Mouse (Mus musculus): ENCODE measurements around the gene Slc13a3. TPM values are rescaled to one million over a fixed set of nuclear protein-coding genes. Genes with fewer than 3 reads are reported as not detected.

The Slc13a3 gene
- polyA plus RNA-seq, 1 experiment from 2014 or later: 5.8 TPM

DNA sequence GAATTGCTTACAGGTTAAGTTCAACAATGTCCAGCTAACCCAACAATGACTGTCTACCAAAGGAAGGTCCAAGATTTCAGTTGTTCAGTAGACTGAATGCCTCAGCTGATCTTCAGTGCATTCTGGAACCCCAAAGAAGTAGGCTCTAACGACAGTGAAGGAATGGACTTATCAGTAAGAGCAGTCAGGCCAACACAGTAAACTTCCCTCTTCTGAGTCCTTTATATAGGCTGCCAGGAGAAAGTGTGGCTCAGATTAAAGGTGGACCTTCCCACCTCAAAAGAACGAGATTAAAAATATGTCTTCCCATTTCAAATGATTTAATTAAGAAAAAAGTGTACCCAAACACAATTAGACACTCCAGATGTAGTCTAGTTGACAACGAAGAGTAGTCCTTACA is 102.7 kb downstream of the Slc13a3 start:
- DNase-seq (ENCODE audit: low spot score) (no peak), ATAC-seq (no peak)
- Histone ChIP-seq H3K4me2 (ENCODE audit: low read length) (no peak overlapping the region), H3K27me3 (replicated peaks; ENCODE audit: control insufficient read depth, insufficient read depth, low read length) (no peaks in the 10 kb centered on the region), H3K9me3 (replicated peaks; ENCODE audit: control insufficient read depth, low read length) (no peaks in the 10 kb centered on the region), H3K4me1 (ENCODE audit: control insufficient read depth, insufficient read depth, low read length) (peaks cover 8% of the 10 kb centered on the region), H3K4me3 (ENCODE audit: low read depth, low read length) (no peak overlapping the region), H3K27ac (ENCODE audit: low read depth, low read length) (no peak overlapping the region), H3K9ac (ENCODE audit: low read length) (no peak overlapping the region), H3K36me3 (ENCODE audit: control insufficient read depth, insufficient read depth, low read length) (peaks cover 11% of the 10 kb centered on the region)
- WGBS: 75% methylated on average over 3 of the region's 3 CpGs

DNA sequence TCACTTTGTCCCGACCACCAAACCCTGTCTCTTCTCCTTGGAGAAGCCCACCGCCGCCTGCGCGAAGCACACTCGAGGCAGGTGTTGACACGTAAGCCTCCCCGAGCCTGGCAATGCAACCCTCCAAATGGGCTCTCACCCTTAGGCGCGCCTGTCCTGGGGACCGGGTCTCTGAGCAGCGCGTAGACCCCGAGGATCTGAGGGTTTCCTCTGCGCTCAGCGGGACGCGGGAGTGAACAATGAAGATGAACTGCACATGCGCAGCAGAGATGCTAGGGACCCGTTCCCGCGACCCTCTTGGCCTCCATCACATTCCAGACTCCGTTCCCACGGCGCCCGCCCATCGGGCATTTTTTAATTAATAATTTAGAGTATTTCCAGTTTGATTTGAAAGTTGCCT is 104.5 kb downstream of the Slc13a3 start, which contains the start of gene Zfp663:
TSS of gene Zfp663 (minus strand) at position 234 of the 400 bp plus-strand sequence.
- Histone ChIP-seq H3K9ac (ENCODE audit: low read length) (peak within 1 kb of the TSS; percentile 75), H3K4me3 (ENCODE audit: low read depth, low read length) (peak within 1 kb of the TSS; percentile 42), H3K4me1 (ENCODE audit: control insufficient read depth, insufficient read depth, low read length) (peaks cover 8% of the 10 kb centered on the region), H3K9me3 (replicated peaks; ENCODE audit: control insufficient read depth, low read length) (no peaks in the 10 kb centered on the region), H3K27me3 (replicated peaks; ENCODE audit: control insufficient read depth, insufficient read depth, low read length) (no peaks in the 10 kb centered on the region), H3K4me2 (ENCODE audit: low read length) (peak within 1 kb of the TSS; percentile 70), H3K27ac (ENCODE audit: low read depth, low read length) (peak within 1 kb of the TSS; percentile 45; the same call in 1 of the 2 replicates), H3K36me3 (ENCODE audit: control insufficient read depth, insufficient read depth, low read length) (no peaks in the 10 kb centered on the region)
- WGBS: under 1% methylated on average over 27 of the region's 27 CpGs
- peak; percentile 51 for ATAC-seq
- peak; percentile 87 for DNase-seq (ENCODE audit: low spot score)

DNA sequence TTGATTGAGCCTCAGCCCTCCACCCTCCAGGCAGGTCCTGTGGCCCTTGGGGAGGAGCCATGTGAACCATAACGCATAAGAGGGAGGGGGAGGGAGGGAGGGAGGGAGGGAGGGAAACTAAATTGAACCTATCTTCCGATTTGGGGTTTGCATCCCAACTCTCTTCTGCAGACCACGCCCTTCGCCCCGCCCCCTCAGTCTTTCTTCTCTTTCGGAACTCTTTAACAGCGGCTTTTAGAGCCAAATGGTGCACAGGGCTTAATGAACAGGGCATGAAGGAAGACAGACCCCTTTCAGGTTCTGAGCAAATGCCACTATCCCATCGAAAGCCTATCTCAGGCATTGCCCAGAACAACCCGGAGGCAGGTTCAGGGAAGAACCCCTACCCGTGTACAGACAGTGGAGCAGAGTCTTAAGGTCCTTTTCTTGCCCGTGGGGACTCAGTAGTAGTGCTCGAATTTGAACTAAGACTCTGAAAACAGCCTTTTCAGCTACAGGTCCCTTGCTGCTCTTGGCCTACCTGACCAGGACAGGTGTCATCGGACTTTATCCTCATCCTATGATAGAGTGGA is 105.1 kb downstream of the Slc13a3 start:
- Histone ChIP-seq H3K9ac (ENCODE audit: low read length) (peak overlapping the region; percentile 75), H3K36me3 (ENCODE audit: control insufficient read depth, insufficient read depth, low read length) (no peaks in the 10 kb centered on the region), H3K27ac (ENCODE audit: low read depth, low read length) (peak overlapping the region; percentile 45; the same call in 1 of the 2 replicates), H3K4me2 (ENCODE audit: low read length) (peak overlapping the region; percentile 70), H3K4me3 (ENCODE audit: low read depth, low read length) (peak overlapping the region; percentile 42), H3K27me3 (replicated peaks; ENCODE audit: control insufficient read depth, insufficient read depth, low read length) (no peaks in the 10 kb centered on the region), H3K4me1 (ENCODE audit: control insufficient read depth, insufficient read depth, low read length) (peaks cover 8% of the 10 kb centered on the region), H3K9me3 (replicated peaks; ENCODE audit: control insufficient read depth, low read length) (no peaks in the 10 kb centered on the region)
- under 1% methylated on average over 13 of the region's 13 CpGs for WGBS
- DNase-seq (ENCODE audit: low spot score) (peak; percentile 72), ATAC-seq (peak; percentile 51)

DNA sequence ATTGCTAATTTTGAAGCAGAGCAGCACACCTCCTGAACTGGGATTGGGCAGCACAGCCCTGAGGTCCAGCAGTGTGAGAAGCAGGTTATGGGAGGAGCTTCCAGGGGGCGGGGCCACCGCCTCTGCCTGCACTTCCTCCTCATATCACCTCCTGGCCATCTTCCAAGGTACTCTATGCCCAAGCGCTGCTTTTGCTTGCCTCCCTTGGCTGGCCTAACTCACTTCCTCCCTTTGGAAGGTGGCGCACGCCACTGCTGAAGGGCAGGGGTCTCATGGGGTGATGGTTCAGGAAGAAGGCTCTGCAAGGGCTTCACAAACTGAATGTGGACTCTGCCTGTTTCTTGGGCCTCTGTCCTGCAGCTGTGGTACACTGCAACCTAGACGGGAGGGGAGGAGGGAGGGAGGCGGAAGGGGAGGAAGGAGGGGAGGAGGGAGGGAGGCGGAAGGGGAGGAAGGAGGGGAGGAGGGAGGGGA is 105.9 kb downstream of the Slc13a3 start:
- DNase-seq (ENCODE audit: low spot score): peak; percentile 36
- peaks cover 8% of the 10 kb centered on the region for H3K4me1 ChIP-seq (ENCODE audit: control insufficient read depth, insufficient read depth, low read length)
- no peak overlapping the region for H3K9ac ChIP-seq (ENCODE audit: low read length)
- whole genome bisulfite sequencing: 19% methylated on average over 5 of the region's 8 CpGs
- ATAC-seq: no peak
- H3K27me3 ChIP-seq (replicated peaks; ENCODE audit: control insufficient read depth, insufficient read depth, low read length): no peaks in the 10 kb centered on the region
- no peaks in the 10 kb centered on the region for H3K36me3 ChIP-seq (ENCODE audit: control insufficient read depth, insufficient read depth, low read length)
- no peaks in the 10 kb centered on the region for H3K9me3 ChIP-seq (replicated peaks; ENCODE audit: control insufficient read depth, low read length)
- H3K27ac ChIP-seq (ENCODE audit: low read depth, low read length): no peak overlapping the region
- H3K4me2 ChIP-seq (ENCODE audit: low read length): peak overlapping the region; percentile 70
- H3K4me3 ChIP-seq (ENCODE audit: low read depth, low read length): no peak overlapping the region

DNA sequence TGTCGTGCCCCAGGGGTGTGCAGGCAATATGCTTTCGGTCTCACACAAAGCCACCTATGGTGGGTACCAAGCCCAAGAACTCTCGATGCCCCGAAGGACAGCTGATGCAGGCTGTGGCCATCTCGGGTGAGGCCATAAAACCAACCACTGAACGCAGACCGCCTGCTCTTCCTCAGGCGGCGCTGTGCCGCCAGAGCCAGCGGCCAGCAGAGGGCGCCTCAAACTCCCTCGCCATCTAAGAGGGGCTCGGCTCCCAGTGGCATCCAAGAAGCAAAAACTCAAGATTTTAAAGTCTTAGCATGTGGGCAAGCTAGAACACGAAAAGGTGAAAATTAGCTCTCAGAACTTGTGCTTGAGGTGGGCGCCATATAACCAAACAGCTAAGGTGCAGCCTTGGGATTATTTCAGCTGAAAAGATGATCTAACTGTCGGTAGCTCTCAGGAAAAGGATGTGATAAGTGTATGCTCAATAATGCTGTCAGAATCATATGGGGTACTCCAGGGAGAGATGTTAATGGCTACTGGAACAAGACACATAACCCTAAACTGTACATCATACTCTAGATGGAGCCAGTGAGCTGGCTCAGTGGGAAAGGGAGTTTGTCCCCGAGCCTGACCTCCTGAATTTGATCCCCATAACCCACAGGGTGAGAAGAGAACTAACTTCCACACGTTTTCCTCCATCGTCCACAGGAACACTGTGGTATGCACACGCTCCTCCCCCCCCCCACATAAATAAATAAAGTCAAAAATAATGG is 108.5 kb downstream of the Slc13a3 start:
- Histone ChIP-seq H3K4me3 (ENCODE audit: low read depth, low read length) (no peak overlapping the region), H3K4me1 (ENCODE audit: control insufficient read depth, insufficient read depth, low read length) (peaks cover 8% of the 10 kb centered on the region), H3K9ac (ENCODE audit: low read length) (0 out of 2 replicates have a peak overlapping the region, but pooled peaks have one; percentile 2), H3K4me2 (ENCODE audit: low read length) (peak overlapping the region; percentile 27; the same call in 1 of the 2 replicates), H3K27me3 (replicated peaks; ENCODE audit: control insufficient read depth, insufficient read depth, low read length) (no peaks in the 10 kb centered on the region), H3K36me3 (ENCODE audit: control insufficient read depth, insufficient read depth, low read length) (no peaks in the 10 kb centered on the region), H3K9me3 (replicated peaks; ENCODE audit: control insufficient read depth, low read length) (no peaks in the 10 kb centered on the region), H3K27ac (ENCODE audit: low read depth, low read length) (no peak overlapping the region)
- DNase-seq (ENCODE audit: low spot score): peak; percentile 74
- WGBS: 11% methylated on average over 21 of the region's 21 CpGs
- no peak for ATAC-seq

DNA sequence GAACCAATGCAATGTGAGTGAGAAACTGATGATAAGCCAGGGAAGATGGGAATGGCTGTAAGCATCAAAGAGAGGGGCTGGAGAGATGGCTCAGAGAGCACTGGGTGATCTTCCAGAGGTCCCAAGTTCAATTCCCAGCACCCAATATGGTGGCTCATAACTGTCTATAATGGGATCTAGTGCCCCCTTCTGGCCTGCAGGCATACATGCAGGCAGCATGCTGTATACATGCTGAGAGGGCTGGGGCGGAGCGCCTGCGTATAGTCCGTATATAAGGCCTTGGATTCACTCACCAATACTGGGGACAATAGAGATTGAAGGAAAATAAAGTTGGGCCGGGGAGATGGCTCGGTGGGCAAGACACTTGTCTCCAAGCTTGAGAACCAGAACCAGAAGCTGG is 109.7 kb downstream of the Slc13a3 start:
- ATAC-seq (no peak), DNase-seq (ENCODE audit: low spot score) (no peak)
- H3K4me2 ChIP-seq (ENCODE audit: low read length): no peak overlapping the region
- peaks cover 8% of the 10 kb centered on the region for H3K4me1 ChIP-seq (ENCODE audit: control insufficient read depth, insufficient read depth, low read length)
- no peak overlapping the region for H3K4me3 ChIP-seq (ENCODE audit: low read depth, low read length)
- 86% methylated on average over 6 of the region's 6 CpGs for WGBS
- no peaks in the 10 kb centered on the region for H3K36me3 ChIP-seq (ENCODE audit: control insufficient read depth, insufficient read depth, low read length)
- H3K27me3 ChIP-seq (replicated peaks; ENCODE audit: control insufficient read depth, insufficient read depth, low read length): no peaks in the 10 kb centered on the region
- H3K27ac ChIP-seq (ENCODE audit: low read depth, low read length): no peak overlapping the region
- H3K9ac ChIP-seq (ENCODE audit: low read length): no peak overlapping the region
- H3K9me3 ChIP-seq (replicated peaks; ENCODE audit: control insufficient read depth, low read length): no peaks in the 10 kb centered on the region

DNA sequence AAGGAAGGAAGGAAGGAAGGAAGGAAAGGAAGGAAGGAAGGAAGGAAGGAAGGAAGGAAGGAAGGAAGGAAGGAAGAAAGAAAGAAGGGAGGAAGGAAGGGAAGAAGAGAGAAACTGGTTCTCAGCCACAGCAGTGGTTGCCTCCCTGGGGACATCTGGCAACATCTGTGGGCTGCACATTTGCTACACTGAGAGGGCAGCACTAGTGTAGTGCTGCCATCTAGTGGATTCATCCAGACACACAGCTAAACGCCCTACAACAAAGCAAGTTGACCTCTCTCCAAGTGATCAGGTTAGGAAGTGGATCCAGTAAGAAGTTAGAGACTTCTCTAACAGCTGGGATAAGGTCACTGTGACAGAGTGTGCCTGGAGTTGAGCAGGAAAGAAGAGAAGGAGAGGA is 112.2 kb downstream of the Slc13a3 start:
- DNase-seq (ENCODE audit: low spot score) (peak; percentile 85), ATAC-seq (0 out of 2 replicates have a peak, but pooled peaks have one; percentile 52)
- H3K36me3 ChIP-seq (ENCODE audit: control insufficient read depth, insufficient read depth, low read length): no peaks in the 10 kb centered on the region
- 0% methylated on average over 1 of the region's 1 CpGs for WGBS
- H3K27ac ChIP-seq (ENCODE audit: low read depth, low read length): no peak overlapping the region
- no peak overlapping the region for H3K4me2 ChIP-seq (ENCODE audit: low read length)
- no peaks in the 10 kb centered on the region for H3K27me3 ChIP-seq (replicated peaks; ENCODE audit: control insufficient read depth, insufficient read depth, low read length)
- no peak overlapping the region for H3K4me3 ChIP-seq (ENCODE audit: low read depth, low read length)
- no peaks in the 10 kb centered on the region for H3K4me1 ChIP-seq (ENCODE audit: control insufficient read depth, insufficient read depth, low read length)
- no peak overlapping the region for H3K9ac ChIP-seq (ENCODE audit: low read length)
- no peaks in the 10 kb centered on the region for H3K9me3 ChIP-seq (replicated peaks; ENCODE audit: control insufficient read depth, low read length)

Measured in forebrain, embryonic 14.5 days (tissue).